In the genomic region with DNA sequence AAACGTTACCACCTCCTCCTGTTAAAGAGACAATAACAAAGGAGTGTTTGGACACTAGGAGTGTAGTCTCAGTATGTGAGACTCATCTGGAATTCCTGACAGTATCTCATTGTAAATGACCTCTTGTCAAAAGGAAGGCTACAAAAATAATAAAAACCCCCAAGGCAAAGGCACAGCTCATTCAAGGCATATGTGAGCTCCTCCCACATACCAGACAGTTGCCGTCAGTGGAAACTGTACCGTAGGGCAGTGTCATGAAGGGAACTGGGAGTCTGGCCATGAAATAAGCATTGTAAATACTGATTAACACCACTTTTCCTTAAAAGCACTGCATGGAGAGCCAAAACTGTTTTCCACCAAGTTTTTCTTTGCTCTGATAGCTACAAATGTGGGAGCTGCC, we compare ENCODE assay signal across 8 mouse cellular contexts. TPM values are rescaled to one million over a fixed set of nuclear protein-coding genes. Genes with fewer than 3 reads are reported as not detected.
DNase-seq lines count a peak whose midpoint lies in the region; ATAC-seq and TF ChIP-seq lines count a peak whose summit lies in the region.

No protein-coding gene starts in this region.

- H3K9me3 ChIP-seq in embryonic facial prominence, embryonic 13.5 days, result no peaks in the 10 kb centered on the region
- H3K9me3 ChIP-seq in hindbrain, postnatal 0 days (ENCODE audit: low read length), result no peaks in the 10 kb centered on the region
- H3K9me3 ChIP-seq in liver, embryonic 15.5 days (replicated peaks), result no peaks in the 10 kb centered on the region

- ATAC-seq in embryonic facial prominence, embryonic 13.5 days (ENCODE audit: insufficient number of reproducible peaks, insufficient read depth, low FRiP score, low TSS enrichment, low read depth), result no peak
- ATAC-seq in hindbrain, postnatal 0 days, result no peak
- peak; percentile 48; the same call in 1 of the 2 replicates for ATAC-seq in liver, embryonic 15.5 days (ENCODE audit: insufficient read depth)
- no peak for ATAC-seq in megakaryocyte progenitor cell, adult 5-6 weeks (replicated peaks; ENCODE audit: poor library complexity)

- no peak overlapping the region for H3K9ac ChIP-seq in embryonic facial prominence, embryonic 13.5 days
- no peak overlapping the region for H3K9ac ChIP-seq in hindbrain, postnatal 0 days (replicated peaks; ENCODE audit: low read length)
- H3K9ac ChIP-seq in liver, embryonic 15.5 days, result no peak overlapping the region

- intact Hi-C loops in left cerebral cortex, postnatal 10 days (cut with DNase I), result loop anchor here (5.0 kb wide), 1 partner anchor 41 kb away; a partner anchor contains a TSS

- H3K4me2 ChIP-seq in embryonic facial prominence, embryonic 13.5 days, result no peak overlapping the region
- no peak overlapping the region for H3K4me2 ChIP-seq in hindbrain, postnatal 0 days (ENCODE audit: low read depth, low read length)
- peak overlapping the region; percentile 36; the same call in 1 of the 2 replicates for H3K4me2 ChIP-seq in liver, embryonic 15.5 days

- WGBS in embryonic facial prominence, embryonic 13.5 days, result 12% methylated on average over 3 of the region's 3 CpGs
- WGBS in hindbrain, postnatal 0 days, result 21% methylated on average over 3 of the region's 3 CpGs
- 58% methylated on average over 3 of the region's 3 CpGs for WGBS in liver, embryonic 15.5 days (ENCODE audit: insufficient replicate concordance)

- H3K27me3 ChIP-seq in embryonic facial prominence, embryonic 13.5 days, result no peaks in the 10 kb centered on the region
- no peaks in the 10 kb centered on the region for H3K27me3 ChIP-seq in hindbrain, postnatal 0 days (ENCODE audit: insufficient read depth, low read length)
- no peaks in the 10 kb centered on the region for H3K27me3 ChIP-seq in liver, embryonic 15.5 days

- DNase-seq in layer of hippocampus, adult 9-11 months, result peak; percentile 56
- DNase-seq in layer of hippocampus, adult 9-10 months (ENCODE audit: low spot score), result no peak
- DNase-seq in hindbrain, postnatal 0 days (ENCODE audit: low spot score), result peak; percentile 22
- DNase-seq in left cerebral cortex, postnatal 10 days (ENCODE audit: extremely low spot score in 1 of 2, low spot score in 2 of 2), result no peak
- DNase-seq in thymus, postnatal 36 days, result no peak

- H3K27ac ChIP-seq in embryonic facial prominence, embryonic 13.5 days, result peak overlapping the region; percentile 72
- H3K27ac ChIP-seq in hindbrain, postnatal 0 days, result 0 out of 2 replicates have a peak overlapping the region, but pooled peaks have one; percentile 16
- H3K27ac ChIP-seq in liver, embryonic 15.5 days (replicated peaks), result peak overlapping the region; percentile 64

- H3K4me1 ChIP-seq in embryonic facial prominence, embryonic 13.5 days, result peaks cover 55% of the 10 kb centered on the region
- H3K4me1 ChIP-seq in hindbrain, postnatal 0 days (ENCODE audit: insufficient read depth, low read length), result peaks cover 10% of the 10 kb centered on the region
- peaks cover 40% of the 10 kb centered on the region for H3K4me1 ChIP-seq in liver, embryonic 15.5 days (replicated peaks)

- 0 out of 2 replicates have a peak, but pooled peaks cover 3% of the 10 kb centered on the region for H3K36me3 ChIP-seq in embryonic facial prominence, embryonic 13.5 days
- H3K36me3 ChIP-seq in hindbrain, postnatal 0 days (ENCODE audit: insufficient read depth, low read length), result no peaks in the 10 kb centered on the region; the same call in 1 of the 2 replicates
- no peaks in the 10 kb centered on the region for H3K36me3 ChIP-seq in liver, embryonic 15.5 days (replicated peaks)

- no peak overlapping the region for H3K4me3 ChIP-seq in embryonic facial prominence, embryonic 13.5 days
- no peak overlapping the region for H3K4me3 ChIP-seq in hindbrain, postnatal 0 days (ENCODE audit: low read length)
- H3K4me3 ChIP-seq in liver, embryonic 15.5 days (replicated peaks), result no peak overlapping the region

- no peak for TF ChIP-seq CTCF in hindbrain, postnatal 0 days (IDR thresholded peaks at IDR 0.05; ENCODE audit: low read depth)

RNA-seq across cellular contexts. Expression of a gene that starts 43.3 kb away (rescaled TPM):
- 28.8 and 35.6 TPM in 2 replicates for polyA plus RNA-seq in embryonic facial prominence, embryonic 13.5 days (2015; fragmentation: Nextera tagmentation; extraction: Ambion mirVana)
- 30.9 and 32.5 TPM in 2 replicates for total RNA-seq in hindbrain, postnatal 0 days (2014; rRNA removed)
- polyA plus RNA-seq in hindbrain, postnatal 0 days (2015; fragmentation: Nextera tagmentation; extraction: Ambion mirVana), result 23.2 and 23.3 TPM in 2 replicates
- 24.8 and 29.8 TPM in 2 replicates for polyA plus RNA-seq in liver, embryonic 15.5 days (2015; fragmentation: Nextera tagmentation; extraction: Ambion mirVana)
- 15.9 and 24.8 TPM in 2 replicates for total RNA-seq in megakaryocyte progenitor cell, adult 5-6 weeks (2015)
- total RNA-seq in megakaryocyte progenitor cell, adult 5-6 weeks (2017), result 16.4 and 21.5 TPM in 2 replicates
- total RNA-seq in left cerebral cortex, postnatal 10 days (2021), result 10 to 100 TPM; 30.5 to 37.3 TPM

Comparison
In these comparisons a context has a peak if more than half of its experiments do, and no peak if none do; other contexts are left out.
1. DNase-seq: peak in layer of hippocampus, adult 9-11 months (single experiment) and hindbrain, postnatal 0 days (single experiment); none in layer of hippocampus, adult 9-10 months (single experiment), left cerebral cortex, postnatal 10 days (0 of 2) and thymus, postnatal 36 days (0 of 2).
2. H3K27ac ChIP-seq: peak in every context shown above with its lines; median percentile 72 in embryonic facial prominence, embryonic 13.5 days; 64 in liver, embryonic 15.5 days; 16 in hindbrain, postnatal 0 days.